Mouse (Mus musculus) megakaryocyte, embryonic 14.5 days (primary cell): Measurements from ENCODE around the gene Hoxb7.

Experiments used
- FLI1 ChIP-seq: IDR thresholded peaks from 2 replicates; pipeline ENCODE4 v1.6.1; 2012; ENCODE audit warnings: low read length, inconsistent platforms, mixed read lengths
- GATA1 ChIP-seq: IDR thresholded peaks from 3 replicates; pipeline ENCODE4 v1.6.1; 2012; ENCODE audit warnings: mixed read lengths, low read length, inconsistent platforms, borderline replicate concordance

DNA sequence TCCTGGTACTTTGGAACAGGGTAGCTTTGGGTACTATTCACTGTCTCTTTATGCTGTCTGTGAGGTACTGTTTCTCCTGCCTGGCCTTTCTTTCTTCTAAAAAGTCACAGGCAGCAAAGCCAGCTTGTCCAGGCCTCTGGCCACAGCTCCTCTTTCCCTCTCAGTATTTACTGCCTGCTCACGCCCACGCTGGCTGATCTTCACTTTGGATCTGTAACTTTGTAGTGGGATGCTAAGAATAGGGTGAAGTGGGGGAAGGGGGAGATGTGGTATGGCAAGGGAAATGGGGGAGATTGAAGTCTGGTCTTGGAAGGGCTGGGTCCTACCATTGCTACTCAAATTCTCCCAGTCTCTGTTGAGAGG is 47.6 kb downstream of the Hoxb7 start:
- TF ChIP-seq GATA1 (no peak), FLI1 (no peak)
